Mouse (Mus musculus) limb, embryonic 12.5 days (tissue): Measurements from ENCODE around the gene Scgb3a1. TPM values are rescaled to one million over a fixed set of nuclear protein-coding genes. Genes with fewer than 3 reads are reported as not detected.

Experiments
- ATAC-seq: fragments of 200-750 bp; cut with Nextera tagmentation; 2 replicates; pipeline ENCODE4 v1.8.0; 2017; ENCODE audit warnings: low read depth, moderate TSS enrichment; ENCODE audit not compliant: insufficient number of reproducible peaks, insufficient read depth, low FRiP score, low TSS enrichment
- H3K27ac ChIP-seq: fragments of 300-500 bp; sonication (generic); 2 replicates; pipeline ENCODE4 v1.5.1; 2016; ENCODE audit warnings: mild to moderate bottlenecking, moderate library complexity
- H3K27me3 ChIP-seq: fragments of 300-500 bp; sonication (generic); 2 replicates; pipeline ENCODE4 v1.6.1; 2016; ENCODE audit warnings: mild to moderate bottlenecking, moderate library complexity
- H3K36me3 ChIP-seq: fragments of 300-500 bp; sonication (generic); 2 replicates; pipeline ENCODE4 v1.6.1; 2016; ENCODE audit warnings: mild to moderate bottlenecking, moderate library complexity
- H3K4me1 ChIP-seq: fragments of 300-500 bp; sonication (generic); replicated peaks from 2 replicates; pipeline ENCODE4 v1.6.1; 2016
- H3K4me2 ChIP-seq: fragments of 300-500 bp; sonication (generic); 2 replicates; pipeline ENCODE4 v1.6.1; 2016; ENCODE audit warnings: mild to moderate bottlenecking, moderate library complexity
- H3K4me3 ChIP-seq: fragments of 300-500 bp; sonication (generic); replicated peaks from 2 replicates; pipeline ENCODE4 v1.5.1; 2016; ENCODE audit warnings: mild to moderate bottlenecking
- H3K9ac ChIP-seq: fragments of 300-500 bp; sonication (generic); replicated peaks from 2 replicates; pipeline ENCODE4 v1.6.1; 2016; ENCODE audit warnings: mild to moderate bottlenecking, moderate library complexity
- H3K9me3 ChIP-seq: fragments of 300-500 bp; sonication (generic); 2 replicates; pipeline ENCODE4 v1.6.1; 2016; ENCODE audit warnings: mild to moderate bottlenecking, moderate library complexity
- WGBS: fragments of 180-500 bp; shearing (Covaris S2); methylation state at CpG from one replicate; pipeline ENCODE4 v1.1.7; 2016; 5-methylcytosine and 5-hydroxymethylcytosine counted together
- polyA plus RNA-seq: library from polyadenylated mRNA; unstranded; fragments of >200 nt; fragmentation: Nextera tagmentation; extraction: Ambion mirVana; gene quantifications from 2 replicates; pipeline ENCODE4 v1.2.1, GENCODE M21; 2016

The Scgb3a1 gene
- not detected in 2 replicates for polyA plus RNA-seq

- H3K9me3 ChIP-seq, result no peaks in the 10 kb centered on the region
- no peak for ATAC-seq
- H3K4me3 ChIP-seq, result no peak within 1 kb of the TSS
- no peak within 1 kb of the TSS for H3K27ac ChIP-seq
- peaks cover under 1% of the 10 kb centered on the region; the same call in 1 of the 2 replicates for H3K36me3 ChIP-seq
- no peaks in the 10 kb centered on the region for H3K4me1 ChIP-seq
- H3K4me2 ChIP-seq, result no peak within 1 kb of the TSS
- WGBS, result 87% methylated on average over 5 of the region's 5 CpGs
- H3K9ac ChIP-seq, result no peak within 1 kb of the TSS
- H3K27me3 ChIP-seq, result no peaks in the 10 kb centered on the region
These were observed at the start of gene Scgb3a1 for GRCm38 (mm10) chr11:49663310-49663709. Gene Scgb3a1 (plus strand): TSS chr11:49663610.

GRCm38 (mm10) chr11:49615856-49616725, 47.3 kb upstream of the Scgb3a1 start:
- Histone ChIP-seq H3K36me3 (no peaks in the 10 kb centered on the region), H3K4me2 (no peak overlapping the region), H3K9ac (no peak overlapping the region), H3K9me3 (no peaks in the 10 kb centered on the region), H3K4me3 (no peak overlapping the region), H3K4me1 (no peaks in the 10 kb centered on the region), H3K27me3 (peaks cover 41% of the 10 kb centered on the region), H3K27ac (no peak overlapping the region)
- no peak for ATAC-seq
- WGBS, result 89% methylated on average over 10 of the region's 10 CpGs

- H3K4me3 ChIP-seq, result no peak overlapping the region
- H3K4me1 ChIP-seq, result no peaks in the 10 kb centered on the region
- H3K36me3 ChIP-seq, result no peaks in the 10 kb centered on the region
- ATAC-seq, result no peak
- no peak overlapping the region for H3K4me2 ChIP-seq
- H3K27me3 ChIP-seq, result peaks cover 24% of the 10 kb centered on the region
- no peaks in the 10 kb centered on the region for H3K9me3 ChIP-seq
- H3K9ac ChIP-seq, result no peak overlapping the region
- H3K27ac ChIP-seq, result no peak overlapping the region
- WGBS, result 75% methylated on average over 8 of the region's 8 CpGs
These were observed 44.9 kb upstream of the Scgb3a1 start for GRCm38 (mm10) chr11:49618476-49618875.

GRCm38 (mm10) chr11:49621953-49622352, 41.5 kb upstream of the Scgb3a1 start:
- Histone ChIP-seq H3K27ac (no peak overlapping the region), H3K36me3 (no peaks in the 10 kb centered on the region), H3K9me3 (no peaks in the 10 kb centered on the region), H3K4me1 (no peaks in the 10 kb centered on the region), H3K27me3 (peaks cover 5% of the 10 kb centered on the region; the same call in 1 of the 2 replicates), H3K4me3 (no peak overlapping the region), H3K4me2 (no peak overlapping the region), H3K9ac (no peak overlapping the region)
- no peak for ATAC-seq
- WGBS, result 83% methylated on average over 5 of the region's 5 CpGs

- Histone ChIP-seq H3K36me3 (no peaks in the 10 kb centered on the region), H3K4me1 (no peaks in the 10 kb centered on the region), H3K4me3 (no peak overlapping the region), H3K27ac (no peak overlapping the region), H3K9ac (no peak overlapping the region), H3K27me3 (0 out of 2 replicates have a peak, but pooled peaks cover 5% of the 10 kb centered on the region), H3K4me2 (no peak overlapping the region), H3K9me3 (no peaks in the 10 kb centered on the region)
- ATAC-seq, result no peak
- 81% methylated on average over 3 of the region's 3 CpGs for WGBS
These were observed 39.3 kb upstream of the Scgb3a1 start for GRCm38 (mm10) chr11:49624156-49624555.

- no peak for ATAC-seq
- H3K27me3 ChIP-seq, result peaks cover 9% of the 10 kb centered on the region; the same call in 1 of the 2 replicates
- WGBS, result 63% methylated on average over 15 of the region's 15 CpGs
- no peak overlapping the region for H3K27ac ChIP-seq
- no peaks in the 10 kb centered on the region for H3K9me3 ChIP-seq
- H3K4me2 ChIP-seq, result no peak overlapping the region
- H3K4me3 ChIP-seq, result no peak overlapping the region
- no peaks in the 10 kb centered on the region for H3K36me3 ChIP-seq
- H3K9ac ChIP-seq, result no peak overlapping the region
- H3K4me1 ChIP-seq, result no peaks in the 10 kb centered on the region
These were observed 37.5 kb upstream of the Scgb3a1 start for GRCm38 (mm10) chr11:49625863-49626262.

- no peak for ATAC-seq
- H3K27me3 ChIP-seq, result peaks cover 16% of the 10 kb centered on the region; the same call in 1 of the 2 replicates
- H3K36me3 ChIP-seq, result no peaks in the 10 kb centered on the region
- H3K27ac ChIP-seq, result no peak overlapping the region
- H3K4me3 ChIP-seq, result no peak overlapping the region
- no peak overlapping the region for H3K4me2 ChIP-seq
- H3K9me3 ChIP-seq, result no peaks in the 10 kb centered on the region
- H3K4me1 ChIP-seq, result no peaks in the 10 kb centered on the region
- 81% methylated on average over 8 of the region's 8 CpGs for WGBS
- H3K9ac ChIP-seq, result no peak overlapping the region
These were observed 36.7 kb upstream of the Scgb3a1 start for GRCm38 (mm10) chr11:49626748-49627147.

GRCm38 (mm10) chr11:49631154-49631553, 32.3 kb upstream of the Scgb3a1 start:
- Histone ChIP-seq H3K4me3 (no peak overlapping the region), H3K9me3 (no peaks in the 10 kb centered on the region), H3K4me2 (no peak overlapping the region), H3K36me3 (no peaks in the 10 kb centered on the region), H3K27ac (no peak overlapping the region), H3K27me3 (peaks cover 60% of the 10 kb centered on the region), H3K9ac (no peak overlapping the region), H3K4me1 (peaks cover 6% of the 10 kb centered on the region; the same call in 1 of the 2 replicates)
- 30% methylated on average over 3 of the region's 3 CpGs for WGBS
- ATAC-seq, result no peak

GRCm38 (mm10) chr11:49632256-49632655, 31.2 kb upstream of the Scgb3a1 start:
- Histone ChIP-seq H3K4me3 (no peak overlapping the region), H3K4me1 (peaks cover 6% of the 10 kb centered on the region; the same call in 1 of the 2 replicates), H3K4me2 (no peak overlapping the region), H3K27me3 (peaks cover 65% of the 10 kb centered on the region), H3K27ac (no peak overlapping the region), H3K9ac (no peak overlapping the region), H3K9me3 (no peaks in the 10 kb centered on the region), H3K36me3 (no peaks in the 10 kb centered on the region)
- no peak for ATAC-seq
- 78% methylated on average over 2 of the region's 2 CpGs for WGBS

GRCm38 (mm10) chr11:49634101-49634500, 29.3 kb upstream of the Scgb3a1 start:
- no peak overlapping the region for H3K9ac ChIP-seq
- ATAC-seq, result 0 out of 2 replicates have a peak, but pooled peaks have one; percentile 9
- no peak overlapping the region for H3K27ac ChIP-seq
- peaks cover 78% of the 10 kb centered on the region for H3K27me3 ChIP-seq
- peaks cover 6% of the 10 kb centered on the region; the same call in 1 of the 2 replicates for H3K4me1 ChIP-seq
- WGBS, result 7% methylated on average over 22 of the region's 22 CpGs
- H3K4me2 ChIP-seq, result peak overlapping the region; percentile 32
- H3K4me3 ChIP-seq, result peak overlapping the region; percentile 12; the same call in 1 of the 2 replicates
- H3K36me3 ChIP-seq, result no peaks in the 10 kb centered on the region
- no peaks in the 10 kb centered on the region for H3K9me3 ChIP-seq

- peaks cover 74% of the 10 kb centered on the region for H3K27me3 ChIP-seq
- no peak overlapping the region for H3K4me3 ChIP-seq
- no peak for ATAC-seq
- H3K27ac ChIP-seq, result no peak overlapping the region
- no peak overlapping the region for H3K9ac ChIP-seq
- peaks cover 6% of the 10 kb centered on the region; the same call in 1 of the 2 replicates for H3K4me1 ChIP-seq
- H3K4me2 ChIP-seq, result no peak overlapping the region
- no peaks in the 10 kb centered on the region for H3K36me3 ChIP-seq
- no peaks in the 10 kb centered on the region for H3K9me3 ChIP-seq
- 62% methylated on average over 6 of the region's 6 CpGs for WGBS
These were observed 27.7 kb upstream of the Scgb3a1 start for GRCm38 (mm10) chr11:49635671-49636070.
